Mouse (Mus musculus) lung, embryonic 16.5 days (tissue): ENCODE measurements around the gene S100pbp. TPM values are rescaled to one million over a fixed set of nuclear protein-coding genes. Genes with fewer than 3 reads are reported as not detected.

ENCODE experiments used
- ATAC-seq: fragments of 200-750 bp; cut with Nextera tagmentation; 2 replicates; pipeline ENCODE4 v1.8.0; 2017; ENCODE audit warnings: low read depth, mild to moderate bottlenecking, moderate library complexity
- H3K27ac ChIP-seq: fragments of 300-500 bp; sonication (generic); 2 replicates; pipeline ENCODE4 v1.5.1; 2014; ENCODE audit warnings: mild to moderate bottlenecking, control low read depth, low read length
- H3K27me3 ChIP-seq: fragments of 300-500 bp; sonication (generic); 2 replicates; pipeline ENCODE4 v1.6.1; 2014; ENCODE audit warnings: low read depth, low read length, mixed read lengths; ENCODE audit not compliant: control insufficient read depth, insufficient read depth
- H3K36me3 ChIP-seq: fragments of 300-500 bp; sonication (generic); 2 replicates; pipeline ENCODE4 v1.6.1; 2014; ENCODE audit warnings: low read length; ENCODE audit not compliant: control insufficient read depth, insufficient read depth
- H3K4me1 ChIP-seq: fragments of 300-500 bp; sonication (generic); replicated peaks from 2 replicates; pipeline ENCODE4 v1.6.1; 2014; ENCODE audit warnings: low read length, mixed read lengths; ENCODE audit not compliant: control insufficient read depth, insufficient read depth
- H3K4me2 ChIP-seq: fragments of 300-500 bp; sonication (generic); 2 replicates; pipeline ENCODE4 v1.6.1; 2014; ENCODE audit warnings: low read depth, low read length, control low read depth
- H3K4me3 ChIP-seq: fragments of 300-500 bp; sonication (generic); 2 replicates; pipeline ENCODE4 v1.5.1; 2014; ENCODE audit warnings: mild to moderate bottlenecking, low read length, control low read depth
- H3K9ac ChIP-seq: fragments of 300-500 bp; sonication (generic); 2 replicates; pipeline ENCODE4 v1.6.1; 2014; ENCODE audit warnings: low read length, control low read depth
- H3K9me3 ChIP-seq: fragments of 300-500 bp; sonication (generic); 2 replicates; pipeline ENCODE4 v1.6.1; 2016; ENCODE audit warnings: low read length; ENCODE audit not compliant: control insufficient read depth
- WGBS: fragments of 180-500 bp; shearing (Covaris S2); extraction: QIAGEN DNeasy Blood & Tissue Kit; methylation state at CpG from one replicate; pipeline ENCODE4 v1.1.7; 2014; 5-methylcytosine and 5-hydroxymethylcytosine counted together
- polyA plus RNA-seq: library from polyadenylated mRNA; unstranded; fragments of >200 nt; fragmentation: Nextera tagmentation; extraction: Ambion mirVana; gene quantifications from 2 replicates; pipeline ENCODE4 v1.2.1, GENCODE M21; 2015

S100pbp gene
- polyA plus RNA-seq, 1 experiment from 2014 or later: 15.8 TPM

DNA sequence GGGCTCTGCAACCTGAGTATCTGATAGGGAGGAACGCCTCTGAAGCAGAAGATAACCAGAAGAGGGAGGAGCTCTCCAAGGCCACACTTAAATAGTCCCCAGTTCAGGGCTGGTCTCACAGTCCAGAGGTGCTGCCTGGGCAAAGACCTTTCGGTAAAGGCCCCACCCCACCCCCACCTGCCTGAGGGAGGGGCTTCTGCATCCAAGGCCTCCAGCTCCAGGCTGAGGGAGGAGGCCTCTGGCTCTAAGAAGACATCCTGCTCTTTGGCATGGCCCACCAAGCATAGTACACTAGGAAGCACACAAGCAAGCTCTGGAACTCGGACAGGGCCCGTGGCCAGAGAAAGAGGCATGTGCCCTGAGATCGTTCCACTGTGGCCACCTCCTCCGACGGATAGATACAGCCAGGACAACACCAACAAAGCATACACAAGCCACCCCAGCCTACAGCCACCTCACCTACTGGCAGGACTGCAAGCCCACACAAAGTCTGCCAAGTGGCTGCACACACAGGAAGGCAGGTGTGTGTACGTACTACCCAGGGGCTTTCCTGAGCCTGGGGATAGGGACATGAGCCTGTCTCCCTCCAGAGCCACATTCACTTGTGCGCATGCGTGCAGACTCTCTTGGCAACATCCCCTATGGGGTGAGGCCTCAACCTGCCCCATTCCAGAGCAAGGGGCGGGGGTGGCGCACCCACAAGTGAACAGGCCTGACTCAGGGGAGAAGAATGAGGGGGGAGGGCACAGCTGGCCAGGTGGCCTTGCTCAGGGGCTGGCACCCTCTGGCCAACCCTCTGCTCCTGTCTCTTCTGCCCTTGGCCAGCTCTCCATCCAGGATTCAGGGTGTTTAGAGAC is 42.3 kb upstream of the S100pbp start:
- Histone ChIP-seq H3K9ac (peak overlapping the region; percentile 40), H3K4me3 (no peak overlapping the region), H3K4me2 (peak overlapping the region; percentile 27; the same call in 1 of the 2 replicates), H3K27me3 (no peaks in the 10 kb centered on the region), H3K4me1 (peaks cover 49% of the 10 kb centered on the region), H3K27ac (peak overlapping the region; percentile 63), H3K36me3 (no peaks in the 10 kb centered on the region), H3K9me3 (no peaks in the 10 kb centered on the region)
- 53% methylated on average over 12 of the region's 12 CpGs for WGBS
- peak; percentile 79 for ATAC-seq

- Histone ChIP-seq H3K9me3 (no peaks in the 10 kb centered on the region), H3K36me3 (no peaks in the 10 kb centered on the region), H3K4me3 (no peak overlapping the region), H3K27ac (no peak overlapping the region; the same call in 1 of the 2 replicates), H3K4me1 (peaks cover 53% of the 10 kb centered on the region), H3K4me2 (no peak overlapping the region), H3K27me3 (no peaks in the 10 kb centered on the region), H3K9ac (no peak overlapping the region)
- 69% methylated on average over 8 of the region's 8 CpGs for WGBS
- no peak for ATAC-seq
These were observed 41.4 kb upstream of the S100pbp start for GRCm38 (mm10) chr4:129230926-129231325.

- H3K4me3 ChIP-seq: no peak overlapping the region
- peak overlapping the region; percentile 50; the same call in 1 of the 2 replicates for H3K4me2 ChIP-seq
- ATAC-seq: no peak
- H3K9me3 ChIP-seq: no peaks in the 10 kb centered on the region
- H3K4me1 ChIP-seq: peaks cover 40% of the 10 kb centered on the region
- H3K27me3 ChIP-seq: peaks cover 2% of the 10 kb centered on the region; the same call in 1 of the 2 replicates
- H3K36me3 ChIP-seq: peaks cover 2% of the 10 kb centered on the region; the same call in 1 of the 2 replicates
- H3K9ac ChIP-seq: peak overlapping the region; percentile 22; the same call in 1 of the 2 replicates
- WGBS: 23% methylated on average over 8 of the region's 8 CpGs
- no peak overlapping the region for H3K27ac ChIP-seq
These were observed 38.5 kb upstream of the S100pbp start for GRCm38 (mm10) chr4:129227985-129228381.

GRCm38 (mm10) chr4:129227170-129227984 is 37.9 kb upstream of the S100pbp start:
- Histone ChIP-seq H3K4me1 (peaks cover 34% of the 10 kb centered on the region), H3K27ac (no peak overlapping the region), H3K4me2 (peak overlapping the region; percentile 50), H3K9me3 (no peaks in the 10 kb centered on the region), H3K36me3 (peaks cover 3% of the 10 kb centered on the region; the same call in 1 of the 2 replicates), H3K4me3 (peak overlapping the region; percentile 12), H3K27me3 (peaks cover 2% of the 10 kb centered on the region; the same call in 1 of the 2 replicates), H3K9ac (peak overlapping the region; percentile 49; the same call in 1 of the 2 replicates)
- 18% methylated on average over 22 of the region's 22 CpGs for WGBS
- ATAC-seq: no peak

GRCm38 (mm10) chr4:129226441-129226963 is 37.0 kb upstream of the S100pbp start:
- H3K4me1 ChIP-seq: peaks cover 25% of the 10 kb centered on the region
- no peak overlapping the region for H3K27ac ChIP-seq
- WGBS: 23% methylated on average over 5 of the region's 5 CpGs

DNA sequence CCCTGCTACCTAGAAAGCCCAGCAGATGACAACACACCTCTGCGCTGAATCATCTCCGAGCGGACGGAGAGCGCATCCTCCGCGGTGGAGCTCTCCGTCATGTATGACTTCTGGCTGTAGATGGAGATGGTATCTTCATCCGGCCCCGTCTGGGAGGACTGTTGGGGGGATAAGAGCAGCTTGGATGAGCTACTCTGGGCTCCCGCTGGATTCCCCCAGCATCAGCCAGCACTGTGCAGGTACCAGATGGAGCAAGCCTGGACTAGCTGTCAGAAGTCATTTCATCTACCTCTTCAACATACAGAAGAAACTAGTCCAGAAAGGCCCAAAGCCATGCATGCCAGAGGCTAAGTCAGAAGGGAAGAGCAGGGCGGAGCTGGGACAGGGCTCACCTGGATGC is 35.8 kb upstream of the S100pbp start:
- no peak overlapping the region for H3K9ac ChIP-seq
- H3K4me1 ChIP-seq: peaks cover 21% of the 10 kb centered on the region
- no peak overlapping the region for H3K4me2 ChIP-seq
- peaks cover 7% of the 10 kb centered on the region; the same call in 1 of the 2 replicates for H3K36me3 ChIP-seq
- H3K27me3 ChIP-seq: peaks cover 2% of the 10 kb centered on the region; the same call in 1 of the 2 replicates
- H3K27ac ChIP-seq: no peak overlapping the region
- no peak for ATAC-seq
- no peaks in the 10 kb centered on the region for H3K9me3 ChIP-seq
- H3K4me3 ChIP-seq: no peak overlapping the region
- WGBS: 98% methylated on average over 12 of the region's 12 CpGs

More at GRCm38 (mm10) chr4:129226441-129226963, 37.0 kb upstream of the S100pbp start:
- Histone ChIP-seq H3K9ac (peak overlapping the region; percentile 10), H3K27me3 (peaks cover 2% of the 10 kb centered on the region; the same call in 1 of the 2 replicates), H3K36me3 (peaks cover 7% of the 10 kb centered on the region; the same call in 1 of the 2 replicates), H3K4me2 (peak overlapping the region; percentile 50), H3K4me3 (no peak overlapping the region), H3K9me3 (no peaks in the 10 kb centered on the region)
- peak; percentile 49; the same call in 1 of the 2 replicates for ATAC-seq

DNA sequence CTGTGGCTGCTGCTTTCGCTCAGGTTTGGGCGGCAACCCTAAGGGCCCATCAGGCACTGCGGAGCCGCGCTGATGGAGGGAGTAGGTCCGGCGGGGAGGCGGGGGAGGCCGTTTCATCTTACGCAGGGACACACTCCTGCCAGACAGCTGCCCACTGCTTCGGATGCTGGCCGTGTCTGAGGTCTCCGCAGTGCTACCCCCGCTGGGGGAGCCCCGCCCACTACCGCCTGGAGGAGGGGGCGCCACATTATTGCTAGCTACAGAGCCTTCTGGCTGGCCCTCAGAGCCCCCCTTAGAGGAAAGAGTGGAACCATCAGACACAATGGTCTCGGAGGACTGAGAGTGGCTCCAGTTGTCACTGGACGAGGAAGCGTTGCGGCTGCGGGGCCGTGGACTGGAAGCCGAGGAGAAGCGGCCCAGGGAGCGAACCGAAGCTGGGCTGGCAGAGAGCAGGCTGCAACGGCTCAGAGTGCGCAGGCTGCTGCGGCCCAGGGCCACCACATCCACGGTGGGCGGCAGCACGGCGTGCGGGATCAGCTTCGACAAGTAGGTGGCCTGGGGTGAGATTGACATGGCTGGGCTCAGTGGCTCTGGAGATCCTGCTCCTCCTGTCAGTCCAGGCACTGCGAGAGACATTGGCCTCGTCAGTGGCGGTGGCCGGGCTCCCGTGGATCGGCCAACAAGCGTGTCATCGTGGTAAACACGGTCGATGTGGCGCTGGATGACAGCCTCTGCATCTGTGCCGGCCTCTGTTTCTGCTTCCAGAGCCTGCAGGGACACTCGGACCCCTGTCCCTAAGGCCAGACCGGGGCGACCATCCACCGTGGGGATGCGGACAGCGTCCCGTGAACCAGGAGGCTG is 34.1 kb upstream of the S100pbp start:
- Histone ChIP-seq H3K4me1 (peaks cover 21% of the 10 kb centered on the region), H3K9ac (peak overlapping the region; percentile 45), H3K4me3 (peak overlapping the region; percentile 25), H3K27me3 (peaks cover 2% of the 10 kb centered on the region; the same call in 1 of the 2 replicates), H3K36me3 (peaks cover 14% of the 10 kb centered on the region), H3K4me2 (peak overlapping the region; percentile 53), H3K27ac (no peak overlapping the region), H3K9me3 (no peaks in the 10 kb centered on the region)
- WGBS: 48% methylated on average over 55 of the region's 55 CpGs
- ATAC-seq: 0 out of 2 replicates have a peak, but pooled peaks have one; percentile 4
